Mouse (Mus musculus) kidney, adult 2 months (tissue): ENCODE data around the gene Apoa1.

ENCODE experiments used
- CTCF ChIP-seq: fragments of 200-500 bp; conservative IDR thresholded peaks from 2 replicates; pipeline ENCODE4 v1.5.1; 2011; ENCODE audit warnings: low read depth, mild to moderate bottlenecking, control low read depth, low read length, moderate library complexity, mixed read lengths; ENCODE audit not compliant: insufficient read depth, insufficient read length
- POLR2A ChIP-seq: fragments of 200-500 bp; IDR thresholded peaks from one replicate; pipeline ENCODE4 v1.6.1; 2011; ENCODE audit warnings: low read depth, low read length, control low read depth

GRCm38 (mm10) chr9:46199609-46200008 is 28.8 kb upstream of the Apoa1 start:
- TF ChIP-seq POLR2A (no peak), CTCF (no peak)
